Mouse (Mus musculus) kidney, embryonic 14.5 days (tissue): ENCODE measurements around the gene Apbb1. TPM values are rescaled to one million over a fixed set of nuclear protein-coding genes. Genes with fewer than 3 reads are reported as not detected.

Experiments used
- ATAC-seq: fragments of 200-750 bp; cut with Nextera tagmentation; 2 replicates; pipeline ENCODE4 v1.8.0; 2017; ENCODE audit warnings: moderate number of reproducible peaks, mild to moderate bottlenecking, moderate TSS enrichment, moderate library complexity; ENCODE audit not compliant: low FRiP score, low TSS enrichment
- H3K27ac ChIP-seq: fragments of 300-500 bp; sonication (generic); 2 replicates; pipeline ENCODE4 v1.5.1; 2014; ENCODE audit warnings: low read depth, mild to moderate bottlenecking, low read length, moderate library complexity, mixed read lengths
- H3K27me3 ChIP-seq: fragments of 300-500 bp; sonication (generic); 2 replicates; pipeline ENCODE4 v1.6.1; 2014; ENCODE audit warnings: mild to moderate bottlenecking, low read length; ENCODE audit not compliant: control insufficient read depth, insufficient read depth
- H3K36me3 ChIP-seq: fragments of 300-500 bp; sonication (generic); 2 replicates; pipeline ENCODE4 v1.6.1; 2014; ENCODE audit warnings: low read length, mixed read lengths; ENCODE audit not compliant: control insufficient read depth, insufficient read depth
- H3K4me1 ChIP-seq: fragments of 300-500 bp; sonication (generic); 2 replicates; pipeline ENCODE4 v1.6.1; 2014; ENCODE audit warnings: low read length, mixed read lengths; ENCODE audit not compliant: control insufficient read depth, insufficient read depth
- H3K4me2 ChIP-seq: fragments of 300-500 bp; sonication (generic); replicated peaks from 2 replicates; pipeline ENCODE4 v1.6.1; 2014; ENCODE audit warnings: low read depth, mild to moderate bottlenecking, low read length
- H3K4me3 ChIP-seq: fragments of 300-500 bp; sonication (generic); 2 replicates; pipeline ENCODE4 v1.5.1; 2014; ENCODE audit warnings: mild to moderate bottlenecking, low read length
- H3K9ac ChIP-seq: fragments of 300-500 bp; sonication (generic); 2 replicates; pipeline ENCODE4 v1.6.1; 2014; ENCODE audit warnings: low read depth, mild to moderate bottlenecking, low read length, moderate library complexity
- H3K9me3 ChIP-seq: fragments of 300-500 bp; sonication (generic); 2 replicates; pipeline ENCODE4 v1.6.1; 2016; ENCODE audit warnings: low read length; ENCODE audit not compliant: control insufficient read depth
- WGBS: fragments of 180-500 bp; shearing (Covaris S2); extraction: QIAGEN DNeasy Blood & Tissue Kit; methylation state at CpG from one replicate; pipeline ENCODE4 v1.1.7; 2014; 5-methylcytosine and 5-hydroxymethylcytosine counted together
- polyA plus RNA-seq: library from polyadenylated mRNA; unstranded; fragments of >200 nt; fragmentation: Nextera tagmentation; extraction: Ambion mirVana; gene quantifications from 2 replicates; pipeline ENCODE4 v1.2.1, GENCODE M21; 2014

Gene Apbb1
- polyA plus RNA-seq, 1 experiment from 2014 or later: 40.1 TPM

- H3K4me3 ChIP-seq: no peak overlapping the region
- peaks cover 6% of the 10 kb centered on the region; the same call in 1 of the 2 replicates for H3K4me1 ChIP-seq
- WGBS: 88% methylated on average over 6 of the region's 6 CpGs
- no peak overlapping the region for H3K27ac ChIP-seq
- no peaks in the 10 kb centered on the region for H3K9me3 ChIP-seq
- H3K4me2 ChIP-seq: no peak overlapping the region
- ATAC-seq: no peak
- H3K9ac ChIP-seq: no peak overlapping the region
- H3K36me3 ChIP-seq: peaks cover 16% of the 10 kb centered on the region
- no peaks in the 10 kb centered on the region for H3K27me3 ChIP-seq
Observed at GRCm38 (mm10) chr7:105577377-105577871, 4.0 kb downstream of the Apbb1 start.

- H3K9me3 ChIP-seq: no peaks in the 10 kb centered on the region
- H3K27ac ChIP-seq: no peak overlapping the region
- no peak overlapping the region for H3K4me2 ChIP-seq
- no peak overlapping the region for H3K9ac ChIP-seq
- peaks cover 16% of the 10 kb centered on the region for H3K36me3 ChIP-seq
- no peak for ATAC-seq
- H3K4me3 ChIP-seq: no peak overlapping the region
- H3K27me3 ChIP-seq: no peaks in the 10 kb centered on the region
- WGBS: 69% methylated on average over 3 of the region's 3 CpGs
- peaks cover 6% of the 10 kb centered on the region; the same call in 1 of the 2 replicates for H3K4me1 ChIP-seq
Observed at GRCm38 (mm10) chr7:105576166-105576748, 5.2 kb downstream of the Apbb1 start.

- no peak for ATAC-seq
- WGBS: 94% methylated on average over 4 of the region's 4 CpGs
Observed at GRCm38 (mm10) chr7:105574537-105574936, 6.9 kb downstream of the Apbb1 start.

GRCm38 (mm10) chr7:105572949-105573348 is 8.5 kb downstream of the Apbb1 start:
- no peak for ATAC-seq

More at GRCm38 (mm10) chr7:105574537-105574936, 6.9 kb downstream of the Apbb1 start:
- no peak overlapping the region for H3K4me3 ChIP-seq
- no peaks in the 10 kb centered on the region for H3K9me3 ChIP-seq
- H3K27me3 ChIP-seq: no peaks in the 10 kb centered on the region
- no peak overlapping the region for H3K4me2 ChIP-seq
- peaks cover 7% of the 10 kb centered on the region; the same call in 1 of the 2 replicates for H3K4me1 ChIP-seq
- H3K27ac ChIP-seq: no peak overlapping the region
- H3K36me3 ChIP-seq: peaks cover 16% of the 10 kb centered on the region
- no peak overlapping the region for H3K9ac ChIP-seq

GRCm38 (mm10) chr7:105570756-105571155 is 10.7 kb downstream of the Apbb1 start:
- Histone ChIP-seq H3K4me2 (no peak overlapping the region), H3K9me3 (no peaks in the 10 kb centered on the region), H3K9ac (no peak overlapping the region), H3K4me3 (no peak overlapping the region), H3K4me1 (peaks cover 18% of the 10 kb centered on the region; the same call in 1 of the 2 replicates), H3K27ac (no peak overlapping the region), H3K36me3 (peaks cover 29% of the 10 kb centered on the region), H3K27me3 (no peaks in the 10 kb centered on the region)
- WGBS: 83% methylated on average over 4 of the region's 4 CpGs
- no peak for ATAC-seq

More at GRCm38 (mm10) chr7:105572949-105573348, 8.5 kb downstream of the Apbb1 start:
- Histone ChIP-seq H3K27ac (no peak overlapping the region), H3K27me3 (no peaks in the 10 kb centered on the region), H3K9me3 (no peaks in the 10 kb centered on the region), H3K9ac (no peak overlapping the region), H3K4me1 (peaks cover 18% of the 10 kb centered on the region; the same call in 1 of the 2 replicates), H3K4me3 (no peak overlapping the region), H3K4me2 (no peak overlapping the region), H3K36me3 (peaks cover 16% of the 10 kb centered on the region)
- 94% methylated on average over 8 of the region's 8 CpGs for WGBS

- ATAC-seq: peak; percentile 20; the same call in 1 of the 2 replicates
- Histone ChIP-seq H3K9me3 (no peaks in the 10 kb centered on the region), H3K4me1 (peaks cover 18% of the 10 kb centered on the region; the same call in 1 of the 2 replicates), H3K27me3 (no peaks in the 10 kb centered on the region), H3K9ac (peak overlapping the region; percentile 29; the same call in 1 of the 2 replicates), H3K27ac (no peak overlapping the region), H3K36me3 (peaks cover 39% of the 10 kb centered on the region), H3K4me2 (no peak overlapping the region), H3K4me3 (no peak overlapping the region)
- WGBS: 29% methylated on average over 12 of the region's 12 CpGs
Observed at GRCm38 (mm10) chr7:105569512-105570496, 11.6 kb downstream of the Apbb1 start.

- no peaks in the 10 kb centered on the region for H3K9me3 ChIP-seq
- no peaks in the 10 kb centered on the region for H3K27me3 ChIP-seq
- H3K4me1 ChIP-seq: peaks cover 18% of the 10 kb centered on the region; the same call in 1 of the 2 replicates
- no peak overlapping the region for H3K4me3 ChIP-seq
- H3K4me2 ChIP-seq: no peak overlapping the region
- H3K36me3 ChIP-seq: peaks cover 41% of the 10 kb centered on the region
- WGBS: 10% methylated on average over 6 of the region's 6 CpGs
- peak; percentile 65 for ATAC-seq
- no peak overlapping the region for H3K27ac ChIP-seq
- no peak overlapping the region for H3K9ac ChIP-seq
Observed at GRCm38 (mm10) chr7:105568988-105569471, 12.4 kb downstream of the Apbb1 start.

GRCm38 (mm10) chr7:105568583-105568982 is 12.9 kb downstream of the Apbb1 start:
- Histone ChIP-seq H3K4me3 (no peak overlapping the region), H3K27ac (no peak overlapping the region), H3K4me1 (peaks cover 18% of the 10 kb centered on the region; the same call in 1 of the 2 replicates), H3K36me3 (peaks cover 41% of the 10 kb centered on the region), H3K9me3 (no peaks in the 10 kb centered on the region), H3K4me2 (no peak overlapping the region), H3K9ac (no peak overlapping the region), H3K27me3 (no peaks in the 10 kb centered on the region)
- peak; percentile 45 for ATAC-seq
- 20% methylated on average over 7 of the region's 7 CpGs for WGBS
